Mouse (Mus musculus) cortical plate, adult 2 months (tissue): ENCODE measurements around the gene Fam71e2. TPM values are rescaled to one million over a fixed set of nuclear protein-coding genes. Genes with fewer than 3 reads are reported as not detected.
"Not testable (repeated sequence)": the region's sequence is repeated elsewhere in the genome, so short reads cannot be mapped to it uniquely, and the experiment has no call there.

Source experiments
- H3K27ac ChIP-seq: fragments of 200-500 bp; 2 replicates; pipeline ENCODE4 v1.5.1; 2012; ENCODE audit warnings: low read length, control low read depth, inconsistent platforms; ENCODE audit not compliant: insufficient read depth
- H3K4me1 ChIP-seq: fragments of 200-500 bp; 2 replicates; pipeline ENCODE4 v1.6.1; 2011; ENCODE audit warnings: low read length; ENCODE audit not compliant: control insufficient read depth, insufficient read depth
- H3K4me3 ChIP-seq: fragments of 200-500 bp; 2 replicates; pipeline ENCODE4 v1.5.1; 2011; ENCODE audit warnings: mild to moderate bottlenecking, low read length, control low read depth; ENCODE audit not compliant: insufficient read depth
- CTCF ChIP-seq: fragments of 200-500 bp; IDR thresholded peaks from 2 replicates; pipeline ENCODE4 v1.5.1; 2011; ENCODE audit warnings: mild to moderate bottlenecking, control low read depth, low read length; ENCODE audit not compliant: insufficient read depth; ENCODE audit errors: extremely low read depth
- POLR2A ChIP-seq: fragments of 200-500 bp; IDR thresholded peaks from 2 replicates; pipeline ENCODE4 v1.6.1; 2011; ENCODE audit warnings: mild to moderate bottlenecking, low read length, control low read depth; ENCODE audit not compliant: insufficient read depth; ENCODE audit errors: extremely low read depth
- polyA plus RNA-seq: library from polyadenylated mRNA; depleted of rRNA; stranded (reverse); fragments of >200 nt; gene quantifications from 2 replicates; pipeline ENCODE4 v1.2.3, GENCODE M21; 2012

Gene Fam71e2
- polyA plus RNA-seq, 1 experiment, result not detected

DNA sequence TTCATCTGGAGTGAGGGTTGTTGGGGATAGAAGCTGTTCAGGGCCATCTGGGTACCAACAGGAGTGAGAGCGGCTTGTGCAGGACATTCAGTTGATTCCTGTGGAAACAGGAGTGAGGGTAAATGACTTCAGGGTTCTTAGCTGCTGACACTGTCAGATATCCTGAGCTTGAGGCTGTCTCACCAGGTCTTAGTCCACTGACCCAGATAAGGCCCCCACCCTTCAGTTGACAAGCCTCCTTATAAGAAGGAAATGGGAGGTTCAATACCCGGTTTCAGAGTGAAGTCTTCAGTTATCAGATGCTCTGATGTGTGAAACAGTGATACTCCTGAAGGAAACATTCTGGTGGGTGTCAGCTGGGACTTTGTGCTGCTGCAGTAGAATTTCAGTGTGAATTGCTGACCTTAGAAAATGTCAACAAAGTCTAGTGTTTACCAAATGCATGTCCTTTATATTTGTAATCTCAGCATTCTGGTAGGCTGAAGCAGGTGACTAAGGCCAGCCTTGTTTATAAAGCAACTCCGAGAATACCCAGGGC lies 23.6 kb upstream of the Fam71e2 start:
- Histone ChIP-seq H3K4me1 (peaks cover 3% of the 10 kb centered on the region; the same call in 1 of the 2 replicates), H3K27ac (no peak overlapping the region), H3K4me3 (no peak overlapping the region; the same call in 1 of the 2 replicates)
- TF ChIP-seq CTCF (no peak), POLR2A (no peak)

DNA sequence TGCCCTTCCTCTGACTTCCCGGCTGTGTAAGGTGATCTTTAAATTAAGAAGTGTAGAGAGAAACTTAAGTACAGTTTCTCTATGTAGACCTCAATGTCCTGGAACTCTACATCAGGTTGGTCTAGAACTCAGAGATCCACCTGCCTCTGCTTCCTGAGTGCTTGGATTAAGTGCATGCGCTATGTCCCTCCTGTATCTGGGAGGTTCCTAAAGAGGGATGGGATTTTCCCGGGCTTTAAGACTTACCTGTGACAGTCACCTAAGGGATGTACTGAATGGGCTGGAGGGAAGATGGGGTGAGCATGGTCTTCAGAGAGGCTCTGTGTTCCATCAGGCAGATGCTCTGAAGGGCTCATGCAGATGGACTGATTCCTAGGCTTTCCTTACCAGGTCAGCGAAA lies 22.6 kb upstream of the Fam71e2 start:
- Histone ChIP-seq H3K4me1 (peaks cover 4% of the 10 kb centered on the region; the same call in 1 of the 2 replicates), H3K4me3 (peak overlapping the region; percentile 71), H3K27ac (no peak overlapping the region)
- TF ChIP-seq POLR2A, result no peak
- no peak for TF ChIP-seq CTCF

DNA sequence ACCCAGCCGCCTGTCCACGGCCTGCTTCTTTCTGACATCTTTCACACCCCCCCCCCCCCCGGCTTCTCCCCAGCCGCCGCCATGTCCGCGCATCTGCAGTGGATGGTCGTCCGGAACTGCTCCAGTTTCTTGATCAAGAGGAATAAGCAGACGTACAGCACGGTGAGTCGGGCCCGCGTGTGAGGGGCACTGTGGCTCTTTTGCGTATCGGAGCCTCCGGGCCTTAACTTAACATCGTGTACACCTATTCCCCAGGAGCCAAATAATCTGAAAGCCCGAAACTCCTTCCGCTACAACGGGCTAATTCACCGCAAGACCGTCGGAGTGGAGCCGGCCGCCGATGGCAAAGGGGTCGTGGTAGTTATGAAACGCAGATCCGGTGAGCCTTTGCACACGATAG lies 22.1 kb upstream of the Fam71e2 start:
- not testable (repeated sequence) for H3K4me1 ChIP-seq, H3K27ac ChIP-seq
- H3K4me3 ChIP-seq, result peak overlapping the region; percentile 71

DNA sequence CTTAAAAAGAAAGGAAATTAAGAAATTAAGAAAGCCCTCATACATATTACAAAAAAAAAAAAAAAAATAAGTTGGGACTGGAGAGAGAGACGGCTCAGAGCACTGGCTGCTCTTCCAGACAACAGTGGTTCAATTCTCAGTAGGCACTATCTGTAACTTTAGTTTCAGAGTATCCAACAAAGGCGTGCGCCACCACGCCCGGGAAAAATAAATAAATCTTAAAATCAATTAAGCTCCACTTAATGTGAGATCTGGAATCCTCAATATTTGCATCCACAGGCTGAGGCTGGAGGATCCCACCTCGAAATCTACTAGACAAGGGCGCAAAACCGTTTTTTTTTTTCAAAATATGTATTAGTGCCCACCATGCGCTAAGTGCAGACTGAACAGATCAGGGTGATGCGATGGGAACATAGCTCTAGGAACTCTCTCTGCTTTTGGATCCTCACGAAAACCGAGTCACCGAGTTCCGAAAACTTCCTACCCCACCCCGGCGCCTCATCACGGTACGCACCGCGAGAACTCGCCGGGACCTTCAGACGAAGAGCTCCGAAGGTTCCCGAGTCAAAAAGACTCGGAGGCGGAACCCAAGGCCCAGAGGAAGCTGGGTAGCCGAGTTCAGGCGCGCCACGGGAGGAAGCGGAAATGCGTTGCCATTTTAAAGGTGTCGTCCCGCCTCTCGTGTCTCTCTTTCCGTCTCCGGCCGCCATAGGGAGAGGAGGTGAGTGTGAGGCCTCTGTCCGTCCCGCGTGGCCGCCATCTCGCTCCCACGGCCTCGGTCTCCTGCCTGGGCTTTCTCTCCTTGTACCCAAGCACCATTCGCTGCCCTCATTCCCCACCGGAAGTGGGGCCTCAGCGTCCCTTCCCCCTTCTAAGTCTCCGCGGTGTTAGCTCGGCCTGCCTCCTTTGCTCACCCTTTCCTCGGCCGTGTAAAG lies 21.4 kb upstream of the Fam71e2 start, which contains the start of gene Rpl28:
Gene Rpl28 (plus strand): TSS at position 597 of the 935 bp plus-strand sequence.
- Histone ChIP-seq H3K4me3 (peak within 1 kb of the TSS; percentile 71), H3K4me1 (peaks cover 5% of the 10 kb centered on the region; the same call in 1 of the 2 replicates), H3K27ac (peak within 1 kb of the TSS; percentile 67)
- peak; percentile 98 for TF ChIP-seq POLR2A
- TF ChIP-seq CTCF, result no peak

DNA sequence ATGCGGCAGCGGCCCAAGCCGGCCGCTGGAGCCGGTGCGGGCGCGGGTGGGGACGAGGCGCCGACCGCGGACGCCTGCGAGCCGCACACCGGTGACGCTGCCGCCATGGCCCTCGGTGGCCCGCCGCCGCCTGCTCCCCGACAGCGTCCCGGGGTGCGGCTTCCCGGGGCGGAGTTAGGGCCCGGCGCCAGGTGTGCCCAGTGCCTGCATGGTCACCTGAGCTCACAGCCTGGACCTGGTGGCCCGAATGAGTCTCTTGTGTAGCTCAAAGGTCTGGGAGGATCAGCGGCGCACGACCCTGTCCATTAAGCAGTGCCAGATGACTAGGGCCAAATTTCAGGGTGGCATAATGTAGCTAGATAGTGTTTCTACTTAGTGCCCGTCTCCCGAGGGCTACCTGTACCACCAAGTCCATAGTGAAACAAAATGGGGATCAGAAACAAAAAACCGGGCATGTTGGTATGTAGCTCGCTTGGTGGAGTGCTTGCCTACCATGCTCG lies 18.4 kb upstream of the Fam71e2 start, which contains the start of gene Tmem238:
Gene Tmem238 (minus strand): TSS at position 221 of the 500 bp plus-strand sequence.
- Histone ChIP-seq H3K27ac (no peak within 1 kb of the TSS), H3K4me3 (peak within 1 kb of the TSS; percentile 64), H3K4me1 (peaks cover 5% of the 10 kb centered on the region; the same call in 1 of the 2 replicates)
- no peak for TF ChIP-seq CTCF
- no peak for TF ChIP-seq POLR2A

- TF ChIP-seq CTCF (no peak), POLR2A (peak; percentile 36; the same call in 1 of the 2 replicates)
- Histone ChIP-seq H3K4me1 (peaks cover 3% of the 10 kb centered on the region; the same call in 1 of the 2 replicates), H3K4me3 (peak overlapping the region; percentile 64)
These were observed 17.7 kb upstream of the Fam71e2 start for GRCm38 (mm10) chr7:4788499-4789435.

GRCm38 (mm10) chr7:4783667-4784268 lies 12.7 kb upstream of the Fam71e2 start:
- no peak overlapping the region for H3K27ac ChIP-seq
- TF ChIP-seq POLR2A (no peak), CTCF (no peak)

More at GRCm38 (mm10) chr7:4788499-4789435, 17.7 kb upstream of the Fam71e2 start:
- H3K27ac ChIP-seq, result no peak overlapping the region

GRCm38 (mm10) chr7:4782759-4783158 lies 11.7 kb upstream of the Fam71e2 start, which contains the start of the genes Il11 and Tmem190:
Gene Il11, minus strand, starts transcription at chr7:4782859.
Gene Tmem190, plus strand, starts transcription at chr7:4782937.
- H3K4me1 ChIP-seq, result no peaks in the 10 kb centered on the region
- no peak within 1 kb of the TSS for H3K27ac ChIP-seq
- no peak within 1 kb of the TSS for H3K4me3 ChIP-seq
- TF ChIP-seq CTCF, result no peak
- no peak for TF ChIP-seq POLR2A

More at GRCm38 (mm10) chr7:4783667-4784268, 12.7 kb upstream of the Fam71e2 start:
- peaks cover 2% of the 10 kb centered on the region; the same call in 1 of the 2 replicates for H3K4me1 ChIP-seq
- H3K4me3 ChIP-seq, result no peak overlapping the region
